Mouse (Mus musculus) limb, embryonic 11.5 days (tissue): ENCODE measurements around the gene Brf1. TPM values are rescaled to one million over a fixed set of nuclear protein-coding genes. Genes with fewer than 3 reads are reported as not detected.
A peak's percentile ranks its signal among the peaks of the same experiment; 100 is the strongest.

Source experiments
- ATAC-seq: fragments of 200-750 bp; cut with Nextera tagmentation; 2 replicates; pipeline ENCODE4 v1.8.0; 2017; ENCODE audit warnings: low read depth; ENCODE audit not compliant: insufficient number of reproducible peaks, low FRiP score, low TSS enrichment
- DNase-seq: peaks from one replicate; pipeline ENCODE4 v3.0.0-alpha.2; 2015; ENCODE audit warnings: low spot score
- H3K27ac ChIP-seq: fragments of 300-500 bp; sonication (generic); replicated peaks from 2 replicates; pipeline ENCODE4 v1.5.1; 2014; ENCODE audit warnings: low read depth, mild to moderate bottlenecking, low read length
- H3K27me3 ChIP-seq: fragments of 300-500 bp; sonication (generic); 2 replicates; pipeline ENCODE4 v1.6.1; 2014; ENCODE audit warnings: mild to moderate bottlenecking, low read length, mixed read lengths; ENCODE audit not compliant: control insufficient read depth, insufficient read depth
- H3K36me3 ChIP-seq: fragments of 300-500 bp; sonication (generic); 2 replicates; pipeline ENCODE4 v1.6.1; 2014; ENCODE audit warnings: mild to moderate bottlenecking, low read length, moderate library complexity, mixed read lengths; ENCODE audit not compliant: control insufficient read depth, insufficient read depth
- H3K4me1 ChIP-seq: fragments of 300-500 bp; sonication (generic); 2 replicates; pipeline ENCODE4 v1.6.1; 2014; ENCODE audit warnings: low read length, mixed read lengths; ENCODE audit not compliant: control insufficient read depth, insufficient read depth
- H3K4me2 ChIP-seq: fragments of 300-500 bp; sonication (generic); 2 replicates; pipeline ENCODE4 v1.6.1; 2014; ENCODE audit warnings: low read depth, mild to moderate bottlenecking, moderate library complexity; ENCODE audit not compliant: severe bottlenecking
- H3K4me3 ChIP-seq: fragments of 300-500 bp; sonication (generic); 2 replicates; pipeline ENCODE4 v1.5.1; 2014; ENCODE audit warnings: low read depth, low read length
- H3K9ac ChIP-seq: fragments of 300-500 bp; sonication (generic); 2 replicates; pipeline ENCODE4 v1.6.1; 2014; ENCODE audit warnings: mild to moderate bottlenecking, low read length
- H3K9me3 ChIP-seq: fragments of 300-500 bp; sonication (generic); 2 replicates; pipeline ENCODE4 v1.6.1; 2016; ENCODE audit warnings: low read length; ENCODE audit not compliant: control insufficient read depth
- WGBS: fragments of 180-500 bp; shearing (Covaris S2); extraction: QIAGEN DNeasy Blood & Tissue Kit; methylation state at CpG from one replicate; pipeline ENCODE4 v1.1.7; 2014; 5-methylcytosine and 5-hydroxymethylcytosine counted together
- polyA plus RNA-seq: library from polyadenylated mRNA; unstranded; fragments of >200 nt; fragmentation: Nextera tagmentation; extraction: Ambion mirVana; gene quantifications from 2 replicates; pipeline ENCODE4 v1.2.1, GENCODE M21; 2014

Gene Brf1
- polyA plus RNA-seq, 1 experiment from 2014 or later = 58.8 TPM

GRCm38 (mm10) chr12:113002667-113003066, 2.2 kb upstream of the Brf1 start:
- DNase-seq (no peak), ATAC-seq (no peak)
- H3K36me3 ChIP-seq = no peaks in the 10 kb centered on the region
- H3K4me3 ChIP-seq = no peak overlapping the region
- H3K9me3 ChIP-seq = no peaks in the 10 kb centered on the region
- no peak overlapping the region for H3K27ac ChIP-seq
- peaks cover 14% of the 10 kb centered on the region for H3K4me1 ChIP-seq
- H3K9ac ChIP-seq = no peak overlapping the region
- WGBS = 41% methylated on average over 2 of the region's 2 CpGs
- H3K27me3 ChIP-seq = no peaks in the 10 kb centered on the region
- H3K4me2 ChIP-seq = no peak overlapping the region

- H3K36me3 ChIP-seq = no peaks in the 10 kb centered on the region
- no peak for ATAC-seq
- 2% methylated on average over 5 of the region's 5 CpGs for WGBS
- H3K9me3 ChIP-seq = no peaks in the 10 kb centered on the region
- no peaks in the 10 kb centered on the region for H3K27me3 ChIP-seq
- peak overlapping the region; percentile 85 for H3K27ac ChIP-seq
- H3K4me1 ChIP-seq = peaks cover 14% of the 10 kb centered on the region
- peak overlapping the region; percentile 92 for H3K4me3 ChIP-seq
- H3K4me2 ChIP-seq = peak overlapping the region; percentile 58
- peak overlapping the region; percentile 59 for H3K9ac ChIP-seq
- DNase-seq = no peak
Observed at GRCm38 (mm10) chr12:113001133-113001474, 600 bp upstream of the Brf1 start.

- Histone ChIP-seq H3K4me2 (peak overlapping the region; percentile 83), H3K9me3 (no peaks in the 10 kb centered on the region)
- 2% methylated on average over 56 of the region's 56 CpGs for WGBS
Observed at GRCm38 (mm10) chr12:112999569-113000293, 773 bp downstream of the Brf1 start.

GRCm38 (mm10) chr12:112994153-112994552, 6.4 kb downstream of the Brf1 start:
- ATAC-seq = no peak
- 78% methylated on average over 4 of the region's 4 CpGs for WGBS

More at GRCm38 (mm10) chr12:112999569-113000293, 773 bp downstream of the Brf1 start:
- H3K36me3 ChIP-seq = no peaks in the 10 kb centered on the region; the same call in 1 of the 2 replicates
- H3K4me3 ChIP-seq = peak overlapping the region; percentile 92
- H3K9ac ChIP-seq = peak overlapping the region; percentile 83
- DNase-seq (no peak), ATAC-seq (peak; percentile 0; the same call in 1 of the 2 replicates)
- H3K27ac ChIP-seq = peak overlapping the region; percentile 90
- peaks cover 14% of the 10 kb centered on the region for H3K4me1 ChIP-seq
- no peaks in the 10 kb centered on the region for H3K27me3 ChIP-seq

GRCm38 (mm10) chr12:112991444-112991843, 9.1 kb downstream of the Brf1 start:
- H3K4me1 ChIP-seq = no peaks in the 10 kb centered on the region
- no peaks in the 10 kb centered on the region for H3K27me3 ChIP-seq
- no peak overlapping the region for H3K4me2 ChIP-seq
- no peaks in the 10 kb centered on the region for H3K9me3 ChIP-seq
- no peak overlapping the region for H3K27ac ChIP-seq
- no peak overlapping the region for H3K9ac ChIP-seq
- no peak for ATAC-seq
- H3K36me3 ChIP-seq = peaks cover 8% of the 10 kb centered on the region
- no peak overlapping the region for H3K4me3 ChIP-seq
- WGBS = 86% methylated on average over 2 of the region's 2 CpGs
- DNase-seq = no peak

More at GRCm38 (mm10) chr12:112994153-112994552, 6.4 kb downstream of the Brf1 start:
- Histone ChIP-seq H3K36me3 (peaks cover 2% of the 10 kb centered on the region; the same call in 1 of the 2 replicates), H3K4me1 (peaks cover 8% of the 10 kb centered on the region), H3K4me2 (no peak overlapping the region), H3K27ac (no peak overlapping the region), H3K9me3 (no peaks in the 10 kb centered on the region), H3K27me3 (no peaks in the 10 kb centered on the region), H3K4me3 (no peak overlapping the region), H3K9ac (no peak overlapping the region)
- DNase-seq = no peak

- ATAC-seq (no peak), DNase-seq (no peak)
- no peak overlapping the region for H3K4me2 ChIP-seq
- peaks cover 8% of the 10 kb centered on the region for H3K36me3 ChIP-seq
- H3K9ac ChIP-seq = no peak overlapping the region
- H3K27me3 ChIP-seq = no peaks in the 10 kb centered on the region
- no peaks in the 10 kb centered on the region for H3K4me1 ChIP-seq
- H3K27ac ChIP-seq = no peak overlapping the region
- no peaks in the 10 kb centered on the region for H3K9me3 ChIP-seq
- H3K4me3 ChIP-seq = no peak overlapping the region
- WGBS = 87% methylated on average over 5 of the region's 5 CpGs
Observed at GRCm38 (mm10) chr12:112990706-112991405, 9.6 kb downstream of the Brf1 start.

- Histone ChIP-seq H3K4me3 (no peak overlapping the region), H3K27ac (no peak overlapping the region), H3K9me3 (no peaks in the 10 kb centered on the region), H3K27me3 (no peaks in the 10 kb centered on the region), H3K4me1 (no peaks in the 10 kb centered on the region), H3K9ac (no peak overlapping the region), H3K4me2 (no peak overlapping the region), H3K36me3 (peaks cover 10% of the 10 kb centered on the region)
- peak; percentile 47 for DNase-seq
- WGBS = 70% methylated on average over 6 of the region's 6 CpGs
- no peak for ATAC-seq
Observed at GRCm38 (mm10) chr12:112987877-112988276, 12.6 kb downstream of the Brf1 start.

- H3K9me3 ChIP-seq = no peaks in the 10 kb centered on the region; the same call in 1 of the 2 replicates
- H3K27me3 ChIP-seq = no peaks in the 10 kb centered on the region
- H3K27ac ChIP-seq = no peak overlapping the region
- WGBS = 92% methylated on average over 6 of the region's 6 CpGs
- DNase-seq = no peak
- H3K9ac ChIP-seq = no peak overlapping the region
- no peaks in the 10 kb centered on the region for H3K4me1 ChIP-seq
- no peak overlapping the region for H3K4me2 ChIP-seq
- peaks cover 18% of the 10 kb centered on the region for H3K36me3 ChIP-seq
- no peak for ATAC-seq
- no peak overlapping the region for H3K4me3 ChIP-seq
Observed at GRCm38 (mm10) chr12:112985346-112985745, 15.2 kb downstream of the Brf1 start.
